Mouse (Mus musculus) spleen, postnatal 10 days (tissue): ENCODE data around the gene Snx29.

Source experiments
- DNase-seq, 2 experiments: peaks; one replicate each; pipeline ENCODE4 v3.0.0; 2021 to 2022; ENCODE audit warnings: low spot score in 2 of 2

The Snx29 gene

GRCm38 (mm10) chr16:11778715-11779460 lies 456.2 kb downstream of the Snx29 start:
- no peak for DNase-seq

- DNase-seq: no peak
Measured at GRCm38 (mm10) chr16:11782082-11782481, 459.4 kb downstream of the Snx29 start.

DNA sequence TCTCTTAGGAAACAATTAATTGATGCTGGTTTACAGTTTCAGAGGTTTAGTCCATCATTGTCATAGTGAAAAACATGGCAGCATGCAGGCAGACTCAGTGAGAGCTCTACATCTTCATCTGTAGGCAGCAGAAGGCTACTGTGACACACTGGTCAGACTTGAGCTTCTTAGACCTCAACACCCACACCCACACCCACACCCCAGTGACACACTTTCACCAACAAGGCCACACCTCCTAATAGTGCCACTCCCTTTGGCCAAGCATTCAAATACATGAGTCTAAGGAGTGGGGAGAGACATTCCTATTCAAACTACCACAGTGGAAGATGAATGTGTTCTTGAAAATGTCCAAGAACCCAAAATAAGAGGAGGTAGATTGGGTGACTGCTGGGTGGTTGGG lies 460.6 kb downstream of the Snx29 start:
- no peak for DNase-seq

DNA sequence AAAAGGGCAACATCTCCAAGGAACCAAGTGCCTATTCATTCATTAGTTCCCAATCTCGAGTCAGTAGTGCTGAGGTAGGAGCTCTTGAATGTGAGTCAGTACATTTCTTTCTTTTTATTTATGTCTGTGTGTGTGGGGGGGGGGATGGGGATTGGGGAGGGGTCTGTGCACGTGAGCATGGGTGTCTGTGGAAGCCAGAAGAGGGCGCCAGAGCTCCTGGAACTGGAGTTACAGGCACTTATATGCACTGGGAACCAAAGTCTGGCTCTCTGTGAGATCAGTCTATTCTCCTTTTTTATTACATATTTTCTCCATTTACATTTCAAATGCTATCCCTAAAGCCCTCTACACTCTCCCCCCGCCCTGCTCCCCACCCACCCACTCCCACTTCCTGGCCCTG lies 461.6 kb downstream of the Snx29 start:
- no peak for DNase-seq

DNA sequence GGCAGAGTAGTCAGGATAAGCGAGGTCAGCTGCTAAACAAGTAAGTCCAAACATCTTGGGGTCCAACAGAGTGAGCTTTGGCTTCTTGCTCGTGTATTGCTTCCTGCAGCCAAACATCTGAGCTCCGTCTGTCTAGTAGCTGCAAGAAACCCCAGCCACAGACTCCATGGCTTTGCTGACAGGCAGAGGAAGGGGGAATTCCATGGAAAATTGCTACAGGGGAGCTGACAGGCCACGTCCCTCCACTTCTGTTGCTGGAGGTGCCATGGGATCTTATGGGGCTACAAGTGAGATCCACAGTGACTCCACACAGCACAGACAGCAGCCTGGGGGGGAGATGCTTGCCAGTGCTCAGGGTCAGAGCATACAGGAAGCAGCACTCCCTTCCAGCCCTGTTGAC lies 463.1 kb downstream of the Snx29 start:
- DNase-seq: no peak

- DNase-seq: no peak
Measured at GRCm38 (mm10) chr16:11790476-11790875, 467.8 kb downstream of the Snx29 start.

DNA sequence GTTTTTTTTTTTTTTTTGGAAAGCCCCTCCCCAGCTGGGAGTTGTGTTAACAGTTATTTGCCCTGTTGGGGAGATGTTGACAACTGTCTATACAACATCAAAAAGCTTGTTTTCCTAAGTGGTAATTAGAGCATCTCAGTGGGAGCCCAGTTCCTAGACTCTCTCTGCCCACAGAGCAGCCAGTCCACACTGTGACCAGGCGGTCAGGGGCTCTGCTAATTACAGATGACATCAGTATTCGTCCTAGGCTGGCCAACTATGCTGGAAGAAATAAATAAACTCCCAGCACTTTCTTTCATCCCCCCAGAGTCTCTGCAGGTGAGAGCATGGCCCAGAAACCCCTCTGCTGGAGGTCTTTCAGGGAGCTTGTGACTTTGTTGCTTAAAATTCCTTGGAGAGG lies 470.7 kb downstream of the Snx29 start:
- no peak for DNase-seq

- DNase-seq: no peak
Measured at GRCm38 (mm10) chr16:11794628-11795027, 471.9 kb downstream of the Snx29 start.

DNA sequence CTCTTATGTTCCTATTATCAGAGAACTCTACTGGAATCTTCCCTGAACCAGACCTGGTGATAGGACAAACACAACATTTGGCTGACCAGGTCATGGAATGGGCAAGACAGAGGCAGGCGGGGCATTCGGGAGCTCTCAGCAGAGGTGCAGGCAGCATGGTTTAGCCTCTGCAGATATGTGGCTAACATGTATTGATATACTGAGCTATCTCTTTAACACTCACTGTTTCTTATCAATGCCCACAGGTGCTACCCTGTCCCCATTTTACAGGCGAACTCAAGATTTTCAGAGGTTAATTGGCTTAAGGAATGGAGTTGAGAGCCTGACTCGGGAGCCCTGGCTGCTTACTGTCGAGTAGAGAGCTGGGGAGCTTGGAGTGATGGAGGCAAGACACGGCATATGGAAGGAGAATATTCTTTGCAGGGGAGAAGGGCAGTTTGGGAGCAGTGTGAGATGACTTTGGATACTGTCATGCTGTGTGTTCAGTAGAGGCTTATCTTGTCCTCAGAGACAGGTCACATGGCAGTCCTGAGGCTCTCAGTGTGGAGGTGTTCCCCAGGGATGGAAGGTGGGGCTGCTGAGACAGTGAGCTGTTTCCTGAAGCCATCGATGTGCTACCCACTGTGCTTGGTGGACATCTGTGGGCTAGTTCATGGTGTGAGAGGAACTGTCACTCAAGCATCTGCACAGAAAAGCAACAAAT lies 473.2 kb downstream of the Snx29 start:
- no peak for DNase-seq

DNA sequence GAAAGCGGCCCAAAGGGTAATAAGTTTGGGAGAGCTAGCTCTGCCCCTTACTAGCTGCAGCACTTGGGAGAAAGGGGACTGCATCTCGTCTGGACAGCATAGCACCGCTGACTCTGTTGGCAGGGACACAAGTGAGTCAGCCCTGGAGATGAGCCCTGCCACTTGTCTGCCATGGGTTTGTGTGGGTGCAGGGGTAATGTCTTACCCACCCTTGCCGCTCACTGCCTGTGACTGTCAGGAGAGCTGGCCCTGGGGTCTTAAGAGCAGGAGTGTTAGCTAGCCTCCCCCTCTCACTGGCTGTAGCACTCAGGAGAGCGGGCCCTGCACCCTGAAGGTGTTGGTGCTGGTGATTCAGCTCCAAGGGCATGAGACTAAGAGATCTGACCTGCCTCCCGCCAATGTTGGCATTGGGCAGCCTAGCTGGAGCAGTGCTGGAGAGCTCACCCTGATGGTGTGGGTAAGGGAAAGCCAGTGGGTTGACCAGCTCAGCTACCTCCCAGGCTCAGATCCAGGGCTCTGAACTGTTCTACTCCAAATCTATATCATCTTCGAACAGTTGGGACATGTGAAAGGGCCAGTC lies 479.3 kb downstream of the Snx29 start:
- DNase-seq: no peak
